Mouse (Mus musculus) forelimb bud, embryonic 11.5 days (tissue): ENCODE results near the gene Ucn3.
"Not testable (repeated sequence)": the region's sequence is repeated elsewhere in the genome, so short reads cannot be mapped to it uniquely, and the experiment has no call there.

Experiments used
- DNase-seq: peaks from one replicate; pipeline ENCODE4 v3.0.0-alpha.2; 2012; ENCODE audit warnings: low read depth, low spot score

The Ucn3 gene

GRCm38 (mm10) chr13:3945249-3945648 lies at the start of gene Ucn3:
Gene Ucn3, minus strand, starts transcription at chr13:3945349.
- DNase-seq, result no peak

- no peak for DNase-seq
Measured at GRCm38 (mm10) chr13:3992081-3992480, 46.9 kb upstream of the Ucn3 start.

GRCm38 (mm10) chr13:3968849-3969248 lies 23.7 kb upstream of the Ucn3 start:
- no peak for DNase-seq

GRCm38 (mm10) chr13:3951198-3951914 lies 6.2 kb upstream of the Ucn3 start:
- no peak for DNase-seq

GRCm38 (mm10) chr13:3949477-3949876 lies 4.3 kb upstream of the Ucn3 start:
- no peak for DNase-seq

GRCm38 (mm10) chr13:3947267-3947666 lies 2.1 kb upstream of the Ucn3 start:
- DNase-seq, result no peak

GRCm38 (mm10) chr13:3944699-3945098 lies 450 bp downstream of the Ucn3 start:
- DNase-seq, result no peak

GRCm38 (mm10) chr13:3926046-3926445 lies 19.1 kb downstream of the Ucn3 start:
- DNase-seq, result no peak

- no peak for DNase-seq
Measured at GRCm38 (mm10) chr13:3925632-3926031, 19.5 kb downstream of the Ucn3 start.

- no peak for DNase-seq
Measured at GRCm38 (mm10) chr13:3924483-3924882, 20.7 kb downstream of the Ucn3 start.

GRCm38 (mm10) chr13:3917571-3918311 lies 27.4 kb downstream of the Ucn3 start, which contains the start of the genes Net1 and Tubal3:
Gene Net1, minus strand, starts transcription at chr13:3918220.
Gene Tubal3, plus strand, starts transcription at chr13:3918274.
- peak; percentile 89 for DNase-seq

GRCm38 (mm10) chr13:3913504-3913903 lies 31.6 kb downstream of the Ucn3 start:
- no peak for DNase-seq

GRCm38 (mm10) chr13:3910356-3910755 lies 34.8 kb downstream of the Ucn3 start:
- DNase-seq, result no peak

GRCm38 (mm10) chr13:3908262-3908661 lies 36.9 kb downstream of the Ucn3 start:
- no peak for DNase-seq

- DNase-seq, result no peak
Measured at GRCm38 (mm10) chr13:3907151-3907696, 37.9 kb downstream of the Ucn3 start.

GRCm38 (mm10) chr13:3899301-3899700 lies 45.8 kb downstream of the Ucn3 start:
- DNase-seq, result no peak

- not testable (repeated sequence) for DNase-seq
Measured at GRCm38 (mm10) chr13:3898202-3898601, 46.9 kb downstream of the Ucn3 start.

GRCm38 (mm10) chr13:3896913-3897312 lies 48.2 kb downstream of the Ucn3 start:
- DNase-seq, result peak; percentile 76

GRCm38 (mm10) chr13:3896032-3896431 lies 49.1 kb downstream of the Ucn3 start:
- DNase-seq, result no peak

- DNase-seq, result no peak
Measured at GRCm38 (mm10) chr13:3895397-3895980, 49.7 kb downstream of the Ucn3 start.

- DNase-seq, result no peak
Measured at GRCm38 (mm10) chr13:3894549-3894948, 50.6 kb downstream of the Ucn3 start.

GRCm38 (mm10) chr13:3893126-3893734 lies 51.9 kb downstream of the Ucn3 start:
- DNase-seq, result peak; percentile 91
